Mouse (Mus musculus) liver, adult (tissue): ENCODE results near the gene Mia.

Experiments
- GATA4 ChIP-seq: IDR thresholded peaks from 2 replicates; pipeline ENCODE4 v1.6.1; 2014; ENCODE audit warnings: mild to moderate bottlenecking, low read length; ENCODE audit not compliant: insufficient replicate concordance

Gene Mia

DNA sequence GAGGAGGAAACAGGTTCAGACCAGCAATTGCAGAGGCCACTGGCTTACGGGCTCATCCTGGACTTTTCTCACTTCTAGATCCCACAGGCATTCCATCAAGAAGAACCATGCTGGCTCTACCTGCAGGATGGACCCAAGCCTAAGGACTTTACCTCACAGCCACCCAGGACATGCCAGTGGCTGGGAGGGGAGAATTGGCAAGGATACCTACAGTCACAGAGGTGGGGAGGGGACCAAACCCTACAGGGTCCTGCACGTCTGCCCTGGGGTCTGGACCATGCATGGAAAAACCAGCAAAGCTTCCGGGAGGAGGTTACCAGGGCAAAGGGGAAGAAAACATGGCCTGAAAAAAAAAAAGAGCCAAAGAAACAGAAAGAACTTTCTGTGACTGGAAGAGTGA, 10.0 kb downstream of the Mia start:
- TF ChIP-seq GATA4: no peak

DNA sequence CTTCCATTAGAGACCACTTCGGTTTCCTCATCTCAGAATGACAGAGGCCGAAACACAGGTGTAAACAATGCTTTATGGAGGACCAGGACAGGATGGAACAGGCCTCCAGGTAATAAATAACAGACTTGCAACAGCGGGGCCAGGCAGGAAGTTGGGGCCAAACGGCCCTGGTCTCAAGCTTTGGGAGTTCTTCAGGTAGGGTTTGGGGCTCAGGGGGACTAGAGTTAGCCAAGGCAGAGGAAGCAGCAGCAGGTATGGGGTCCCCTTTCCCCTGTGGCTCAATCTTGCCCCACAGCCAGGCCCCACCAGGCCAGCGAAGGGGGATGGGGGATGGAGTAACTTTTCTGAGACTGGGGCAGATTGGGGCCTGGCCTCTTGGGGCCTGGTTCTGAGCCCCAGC, 12.6 kb downstream of the Mia start:
- no peak for TF ChIP-seq GATA4

- TF ChIP-seq GATA4: no peak
Observed at GRCm38 (mm10) chr7:27167475-27168094, 13.4 kb downstream of the Mia start.

- no peak for TF ChIP-seq GATA4
Observed at GRCm38 (mm10) chr7:27166614-27167474, 14.1 kb downstream of the Mia start, which contains the start of gene Egln2. Gene Egln2, minus strand, starts transcription at chr7:27166802.

DNA sequence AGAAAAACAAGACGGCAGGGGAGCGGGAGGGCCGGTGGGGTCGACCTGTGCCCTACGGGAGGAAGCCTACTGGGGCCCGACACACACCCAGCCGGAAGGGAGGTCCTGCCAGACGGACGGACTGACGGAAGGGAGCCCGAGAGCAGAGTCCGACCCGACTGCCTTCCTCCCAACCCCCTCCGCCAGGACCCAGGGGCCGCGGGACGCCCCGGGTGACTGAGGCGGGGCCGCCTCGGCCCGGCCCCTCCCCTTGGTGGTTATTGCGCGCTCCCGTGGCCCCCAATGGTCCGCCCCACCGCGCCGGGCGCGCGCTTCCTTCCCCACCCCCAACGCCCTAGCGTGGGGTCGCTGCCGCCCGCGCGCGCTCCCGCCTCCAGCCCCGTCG, 14.7 kb downstream of the Mia start:
- TF ChIP-seq GATA4: no peak; the same call in 1 of the 2 replicates

- TF ChIP-seq GATA4: no peak
Observed at GRCm38 (mm10) chr7:27165696-27166095, 15.3 kb downstream of the Mia start.

DNA sequence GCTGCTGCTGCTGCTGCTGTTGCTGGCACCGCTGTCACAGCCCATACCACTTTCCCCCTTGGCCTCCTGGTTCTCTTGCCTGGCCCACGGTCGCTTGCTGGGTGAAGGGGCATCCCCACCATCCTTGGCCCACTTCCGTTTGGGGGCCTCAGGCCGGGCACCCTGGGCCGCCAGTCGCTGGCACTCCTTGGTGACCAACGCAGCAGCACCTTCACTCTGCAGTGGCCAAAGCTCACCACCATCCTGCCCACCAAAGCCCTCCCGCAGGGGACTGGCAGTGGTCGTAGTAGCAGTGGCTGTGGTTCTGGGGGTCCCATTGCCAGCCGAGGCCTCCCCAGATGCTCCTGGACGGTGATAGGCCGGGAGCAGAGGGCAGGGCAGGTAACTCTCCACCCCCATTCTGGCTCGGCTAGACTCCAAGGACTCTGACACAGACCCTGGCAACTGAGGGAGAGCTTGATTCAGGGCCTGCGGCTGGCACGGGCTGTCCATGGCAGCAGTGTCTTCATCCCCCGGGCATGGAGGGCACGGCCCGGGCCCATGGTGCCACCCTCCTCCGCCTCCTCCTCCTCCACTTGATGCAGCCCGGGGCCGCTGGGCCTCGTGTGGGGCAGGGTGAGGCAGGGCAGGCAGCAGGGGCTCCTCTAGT, 15.8 kb downstream of the Mia start:
- no peak for TF ChIP-seq GATA4

GRCm38 (mm10) chr7:27164112-27164947, 16.6 kb downstream of the Mia start:
- no peak for TF ChIP-seq GATA4

DNA sequence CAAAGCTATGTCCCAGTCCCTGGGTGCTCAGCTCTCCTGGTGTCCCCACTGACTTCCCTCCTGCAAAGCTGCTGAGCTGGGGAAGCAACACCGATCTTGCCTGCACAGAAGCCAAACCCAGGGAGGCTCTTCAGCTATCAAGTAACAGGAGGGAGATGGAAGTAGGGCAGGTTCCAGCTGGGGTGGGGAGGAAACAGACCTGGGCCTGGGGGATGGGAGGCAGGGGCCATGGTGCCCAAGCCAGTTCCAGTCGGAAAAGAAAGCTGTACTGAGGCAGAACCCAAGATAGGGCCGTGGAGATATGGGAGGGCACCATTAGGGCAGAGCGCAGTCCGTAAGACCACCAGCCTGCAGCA, 17.5 kb downstream of the Mia start:
- no peak for TF ChIP-seq GATA4

GRCm38 (mm10) chr7:27162780-27163449, 18.0 kb downstream of the Mia start:
- TF ChIP-seq GATA4: no peak

DNA sequence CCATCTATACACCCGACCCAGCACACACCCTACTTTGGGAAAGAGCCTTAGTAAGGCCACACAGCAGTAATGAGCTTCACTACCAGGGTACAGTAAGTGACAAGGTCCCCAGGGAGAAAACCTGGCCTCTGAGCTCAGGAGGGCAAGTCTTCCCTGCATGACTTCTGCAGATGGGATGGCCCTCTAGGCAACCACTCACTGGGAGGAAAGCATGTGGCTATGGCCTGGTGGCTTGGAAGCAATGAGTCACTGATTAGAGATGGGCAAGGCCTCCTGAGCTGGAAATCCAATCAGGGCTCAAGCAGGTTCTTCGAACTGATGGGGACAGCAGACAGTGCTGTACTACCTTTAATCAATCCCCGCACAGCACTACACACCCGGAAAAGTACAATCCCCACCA, 19.2 kb downstream of the Mia start:
- TF ChIP-seq GATA4: no peak

- TF ChIP-seq GATA4: no peak
Observed at GRCm38 (mm10) chr7:27160921-27161320, 20.0 kb downstream of the Mia start.

DNA sequence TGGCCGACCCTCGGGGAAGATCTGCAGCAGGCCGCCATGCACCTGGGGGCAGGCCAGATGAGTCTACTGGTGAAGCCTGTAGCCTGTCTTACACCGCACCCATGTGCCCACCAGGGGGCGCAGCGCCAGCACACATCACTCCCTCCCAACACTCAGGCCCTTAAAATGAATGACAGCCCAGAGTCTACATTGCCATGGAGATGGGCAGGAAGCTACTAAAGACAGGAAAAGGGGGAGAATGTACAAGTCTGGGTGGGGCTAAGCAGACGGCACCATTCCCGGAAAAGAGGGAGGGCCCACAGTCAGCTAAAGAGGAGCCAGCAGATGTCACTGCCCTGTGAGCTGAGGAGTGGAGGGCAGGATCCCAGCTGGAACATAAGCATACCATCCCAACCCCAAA, 21.1 kb downstream of the Mia start:
- no peak for TF ChIP-seq GATA4

GRCm38 (mm10) chr7:27159256-27159655, 21.7 kb downstream of the Mia start:
- no peak for TF ChIP-seq GATA4

- TF ChIP-seq GATA4: no peak
Observed at GRCm38 (mm10) chr7:27158171-27158570, 22.8 kb downstream of the Mia start.
